Mouse (Mus musculus): Measurements from ENCODE around the gene Isca2.

Isca2 gene

DNA sequence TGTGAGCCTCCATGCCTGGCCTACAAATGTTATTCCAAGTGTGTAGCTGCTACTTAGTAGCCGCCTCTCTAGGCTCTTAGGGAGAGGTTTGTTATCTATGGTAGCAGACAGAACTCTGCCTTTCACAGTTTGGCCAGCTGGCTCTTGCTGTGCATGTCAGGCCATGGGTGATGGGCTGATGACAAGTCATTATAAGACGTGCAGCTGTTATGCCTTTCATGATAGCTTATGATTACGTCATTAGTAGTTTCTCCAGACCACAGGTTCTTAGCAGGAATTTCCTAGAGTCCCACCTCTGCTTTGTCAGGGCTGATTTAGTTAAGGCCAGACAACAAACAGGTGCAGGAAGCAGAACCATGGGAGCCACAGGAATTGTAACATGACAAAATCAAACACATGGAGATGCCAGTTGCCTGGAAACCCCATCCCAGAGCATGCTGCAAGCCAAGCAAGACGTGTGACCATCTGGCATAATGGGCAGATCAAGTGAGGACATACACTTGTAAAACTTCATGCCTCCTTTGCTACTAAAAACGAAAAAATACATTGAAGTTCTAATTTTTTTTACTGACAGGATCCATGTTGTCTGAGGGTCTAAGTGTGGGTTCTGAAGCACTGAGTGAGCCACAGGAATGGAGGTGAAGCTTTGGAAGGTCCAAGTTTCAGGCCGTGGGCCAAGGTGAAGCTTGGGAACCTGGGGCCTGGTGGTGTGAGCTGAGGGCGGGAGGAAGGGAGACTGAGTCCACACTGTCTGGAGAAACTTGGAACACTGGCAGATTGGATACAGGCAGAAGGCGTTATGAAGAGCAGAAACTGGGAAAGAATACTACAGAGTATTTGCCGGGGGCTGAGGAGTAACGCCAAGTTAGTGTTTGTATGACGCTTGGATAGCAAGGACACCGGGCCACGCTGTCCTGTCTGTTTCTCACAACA, 46.5 kb downstream of the Isca2 start:
- peak; percentile 77 for DNase-seq (ENCODE audit: low spot score)

DNA sequence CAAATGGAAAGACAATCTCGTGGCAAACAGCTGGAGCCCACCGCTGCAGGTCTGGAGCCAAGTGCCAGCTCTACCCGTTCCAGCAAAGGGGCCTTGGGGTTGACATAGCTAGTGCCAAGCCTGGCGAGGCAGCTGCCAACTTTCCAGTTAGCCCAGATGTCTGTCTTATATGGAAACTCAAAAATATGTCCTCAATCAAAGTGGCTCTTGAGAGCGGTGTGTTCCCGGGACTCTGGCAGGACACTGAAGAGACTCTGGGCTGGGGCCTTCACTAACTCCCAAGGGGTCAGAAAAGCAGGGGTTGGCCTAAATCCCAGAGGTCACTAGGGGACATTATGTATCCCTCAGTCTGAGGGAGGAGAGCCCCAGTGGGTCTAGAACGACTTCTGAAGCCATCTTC, 50.5 kb downstream of the Isca2 start:
- no peak for DNase-seq (ENCODE audit: low spot score)

DNA sequence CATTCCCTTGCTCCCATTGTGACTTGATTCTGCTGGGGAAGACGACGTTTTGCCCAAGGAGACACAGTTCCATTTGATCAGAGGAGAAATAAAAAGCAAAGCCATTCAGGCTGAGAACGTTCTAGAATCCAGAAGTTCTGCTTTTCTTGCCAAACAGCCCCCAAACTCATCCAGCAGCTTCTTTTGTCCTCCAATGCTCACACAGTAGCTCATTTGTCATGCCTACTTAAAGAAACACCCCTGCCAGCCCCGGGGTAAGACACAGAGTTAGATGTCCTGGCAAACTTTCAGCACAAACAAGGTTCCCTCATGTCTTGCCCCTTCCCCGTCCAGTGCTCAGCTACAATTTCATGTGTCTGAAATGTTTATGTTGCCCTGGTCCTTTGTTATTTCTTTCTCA, 51.2 kb downstream of the Isca2 start:
- DNase-seq (ENCODE audit: low spot score) = no peak

Measured in c-Kit-positive CD71-positive TER-119-positive erythroid progenitor cells, embryonic 14.5 days (primary cell).